29 mouse cellular contexts compared by ENCODE assay signal in genomic region chr1:179731391-179731790, GRCm38 (mm10). TPM values are rescaled to one million over a fixed set of nuclear protein-coding genes. Genes with fewer than 3 reads are reported as not detected.
"Had no signal": no experiment of that assay in that cellular context is flagged by ENCODE, and none has a peak within 500 bp of the region (broad histone marks: within the 10 kb centered on the region; RNA-seq: fewer than 3 reads in every experiment).

No protein-coding gene starts in this region.

- H3K4me2 ChIP-seq: heart, embryonic 13.5 days; heart, embryonic 15.5 days; hindbrain, embryonic 12.5 days; hindbrain, embryonic 14.5 days; intestine, embryonic 15.5 days; limb, embryonic 12.5 days; liver, embryonic 11.5 days; liver, embryonic 13.5 days; liver, embryonic 15.5 days had no signal

- DNase-seq: gastrocnemius, adult 2 months; gastrocnemius, postnatal 10 days; gastrocnemius, postnatal 25 days; kidney, adult 18-20 months; kidney, adult 8-10 months; kidney, postnatal 10 days; kidney, postnatal 25 days; kidney, postnatal 4 days; liver; liver, embryonic 13.5 days; liver, postnatal 0 days had no signal

- H3K9ac ChIP-seq: heart, embryonic 13.5 days; heart, embryonic 15.5 days; hindbrain, embryonic 12.5 days; hindbrain, embryonic 14.5 days; intestine, embryonic 15.5 days; limb, embryonic 12.5 days; liver, embryonic 13.5 days; liver, embryonic 15.5 days; liver, postnatal 0 days had no signal

- H3K4me1 ChIP-seq: heart, embryonic 13.5 days; heart, embryonic 15.5 days; hindbrain, embryonic 10.5 days; hindbrain, embryonic 12.5 days; intestine, embryonic 15.5 days; limb, embryonic 10.5 days; limb, embryonic 12.5 days; liver, embryonic 15.5 days had no signal

- H3K4me3 ChIP-seq: gastrocnemius, adult 2 months; heart, embryonic 13.5 days; heart, embryonic 15.5 days; hindbrain, embryonic 10.5 days; hindbrain, embryonic 12.5 days; intestine, embryonic 15.5 days; layer of hippocampus, adult 2 months; left cerebral cortex, adult 2 months; limb, embryonic 10.5 days; limb, embryonic 12.5 days; liver, embryonic 13.5 days; liver, embryonic 15.5 days had no signal

- H3K36me3 ChIP-seq: heart, embryonic 13.5 days; heart, embryonic 15.5 days; hindbrain, embryonic 10.5 days; hindbrain, embryonic 12.5 days; intestine, embryonic 15.5 days; limb, embryonic 10.5 days; limb, embryonic 12.5 days; liver, embryonic 13.5 days; liver, embryonic 15.5 days had no signal

- H3K27me3 ChIP-seq: heart, embryonic 13.5 days; heart, embryonic 15.5 days; hindbrain, embryonic 12.5 days; intestine, embryonic 15.5 days; limb, embryonic 12.5 days had no signal

- ATAC-seq: hindbrain, embryonic 16.5 days; inflammation-experienced regulatory T-cells, adult 6 months; intestine, embryonic 15.5 days; intestine, postnatal 0 days; liver, postnatal 0 days had no signal

- H3K27ac ChIP-seq: gastrocnemius, adult 2 months; heart, embryonic 13.5 days; heart, embryonic 15.5 days; hindbrain, embryonic 10.5 days; hindbrain, embryonic 12.5 days; hindbrain, embryonic 14.5 days; intestine, embryonic 15.5 days; layer of hippocampus, adult 2 months; left cerebral cortex, adult 2 months; limb, embryonic 10.5 days; limb, embryonic 12.5 days; liver, embryonic 13.5 days; liver, embryonic 15.5 days had no signal

- H3K9me3 ChIP-seq: heart, embryonic 13.5 days; heart, embryonic 15.5 days; hindbrain, embryonic 12.5 days; intestine, embryonic 15.5 days; limb, embryonic 10.5 days; liver, embryonic 15.5 days had no signal

RNA-seq across cellular contexts. Expression of gene Kif28, which starts 13.7 kb away (rescaled TPM):
- total RNA-seq: granulocyte monocyte progenitor cell, adult 5-6 weeks had no signal
- polyA plus RNA-seq: heart, embryonic 13.5 days; hindbrain, embryonic 10.5 days; hindbrain, embryonic 12.5 days; hindbrain, embryonic 14.5 days; inflammation-experienced regulatory T-cells, adult 6 months; intestine, embryonic 15.5 days; intestine, postnatal 0 days; kidney, embryonic 14.5 days; kidney, embryonic 16.5 days; limb, embryonic 12.5 days; liver, embryonic 11.5 days; liver, embryonic 13.5 days; liver, embryonic 15.5 days; liver, postnatal 0 days had no signal
